Mouse (Mus musculus): ENCODE measurements at regions not wholly inside any gene's neighbourhood (a gene's known extent, or its start where the extent isn't known, plus 50 kb on each side); places are given as distances from the start of the nearest gene placed in this dataset.

- no peaks in the 10 kb centered on the region for H3K9me3 ChIP-seq (ENCODE audit: control insufficient read depth, low read depth, low read length)
- no peak for ATAC-seq (ENCODE audit: insufficient number of reproducible peaks, insufficient read depth, low FRiP score, low read depth)
- H3K9ac ChIP-seq (replicated peaks; ENCODE audit: low read depth, low read length): no peak overlapping the region
- H3K27me3 ChIP-seq (ENCODE audit: control insufficient read depth, insufficient read depth, low read length): no peaks in the 10 kb centered on the region
- H3K27ac ChIP-seq (ENCODE audit: low read length): no peak overlapping the region
- H3K4me1 ChIP-seq (ENCODE audit: control insufficient read depth, insufficient read depth, low read length): no peaks in the 10 kb centered on the region
- H3K36me3 ChIP-seq (ENCODE audit: control insufficient read depth, insufficient read depth, low read length): no peaks in the 10 kb centered on the region
- no peak overlapping the region for H3K4me3 ChIP-seq (ENCODE audit: low read depth, low read length)
- whole genome bisulfite sequencing: 70% methylated on average over 3 of the region's 3 CpGs
- no peak overlapping the region for H3K4me2 ChIP-seq (replicated peaks; ENCODE audit: low read depth, low read length)
These were observed 101.3 kb upstream of the Xcl1 start for GRCm38 (mm10) chr1:165036631-165037030.

GRCm38 (mm10) chr1:165035618-165036017 lies 100.3 kb upstream of the Xcl1 start:
- H3K4me1 ChIP-seq (ENCODE audit: control insufficient read depth, insufficient read depth, low read length): no peaks in the 10 kb centered on the region
- H3K4me2 ChIP-seq (replicated peaks; ENCODE audit: low read depth, low read length): no peak overlapping the region
- no peaks in the 10 kb centered on the region for H3K9me3 ChIP-seq (ENCODE audit: control insufficient read depth, low read depth, low read length)
- no peak overlapping the region for H3K4me3 ChIP-seq (ENCODE audit: low read depth, low read length)
- no peaks in the 10 kb centered on the region for H3K27me3 ChIP-seq (ENCODE audit: control insufficient read depth, insufficient read depth, low read length)
- 79% methylated on average over 1 of the region's 1 CpGs for WGBS
- no peak overlapping the region for H3K27ac ChIP-seq (ENCODE audit: low read length)
- ATAC-seq (ENCODE audit: insufficient number of reproducible peaks, insufficient read depth, low FRiP score, low read depth): no peak
- H3K36me3 ChIP-seq (ENCODE audit: control insufficient read depth, insufficient read depth, low read length): no peaks in the 10 kb centered on the region
- no peak overlapping the region for H3K9ac ChIP-seq (replicated peaks; ENCODE audit: low read depth, low read length)

GRCm38 (mm10) chr1:165020960-165021563 lies 85.7 kb upstream of the Xcl1 start:
- Histone ChIP-seq H3K9me3 (ENCODE audit: control insufficient read depth, low read depth, low read length) (no peaks in the 10 kb centered on the region), H3K4me3 (ENCODE audit: low read depth, low read length) (no peak overlapping the region), H3K27me3 (ENCODE audit: control insufficient read depth, insufficient read depth, low read length) (no peaks in the 10 kb centered on the region), H3K9ac (replicated peaks; ENCODE audit: low read depth, low read length) (no peak overlapping the region), H3K27ac (ENCODE audit: low read length) (no peak overlapping the region), H3K36me3 (ENCODE audit: control insufficient read depth, insufficient read depth, low read length) (no peaks in the 10 kb centered on the region), H3K4me1 (ENCODE audit: control insufficient read depth, insufficient read depth, low read length) (no peaks in the 10 kb centered on the region), H3K4me2 (replicated peaks; ENCODE audit: low read depth, low read length) (no peak overlapping the region)
- no peak for ATAC-seq (ENCODE audit: insufficient number of reproducible peaks, insufficient read depth, low FRiP score, low read depth)
- 67% methylated on average over 10 of the region's 10 CpGs for WGBS

GRCm38 (mm10) chr1:165018692-165019309 lies 83.5 kb upstream of the Xcl1 start:
- no peaks in the 10 kb centered on the region for H3K27me3 ChIP-seq (ENCODE audit: control insufficient read depth, insufficient read depth, low read length)
- H3K9ac ChIP-seq (replicated peaks; ENCODE audit: low read depth, low read length): 0 out of 2 replicates have a peak overlapping the region, but pooled peaks have one; percentile 7
- peak overlapping the region; percentile 11 for H3K4me3 ChIP-seq (ENCODE audit: low read depth, low read length)
- ATAC-seq (ENCODE audit: insufficient number of reproducible peaks, insufficient read depth, low FRiP score, low read depth): peak; percentile 93
- peak overlapping the region; percentile 41; the same call in 1 of the 2 replicates for H3K27ac ChIP-seq (ENCODE audit: low read length)
- no peaks in the 10 kb centered on the region for H3K4me1 ChIP-seq (ENCODE audit: control insufficient read depth, insufficient read depth, low read length)
- peak overlapping the region; percentile 45 for H3K4me2 ChIP-seq (replicated peaks; ENCODE audit: low read depth, low read length)
- H3K36me3 ChIP-seq (ENCODE audit: control insufficient read depth, insufficient read depth, low read length): no peaks in the 10 kb centered on the region
- 14% methylated on average over 16 of the region's 16 CpGs for WGBS
- H3K9me3 ChIP-seq (ENCODE audit: control insufficient read depth, low read depth, low read length): no peaks in the 10 kb centered on the region

- H3K27me3 ChIP-seq (ENCODE audit: control insufficient read depth, insufficient read depth, low read length): no peaks in the 10 kb centered on the region
- no peaks in the 10 kb centered on the region for H3K9me3 ChIP-seq (ENCODE audit: control insufficient read depth, low read depth, low read length)
- no peak overlapping the region for H3K4me3 ChIP-seq (ENCODE audit: low read depth, low read length)
- no peak overlapping the region for H3K27ac ChIP-seq (ENCODE audit: low read length)
- no peak overlapping the region for H3K9ac ChIP-seq (replicated peaks; ENCODE audit: low read depth, low read length)
- H3K4me2 ChIP-seq (replicated peaks; ENCODE audit: low read depth, low read length): no peak overlapping the region
- H3K4me1 ChIP-seq (ENCODE audit: control insufficient read depth, insufficient read depth, low read length): no peaks in the 10 kb centered on the region
- no peak for ATAC-seq (ENCODE audit: insufficient number of reproducible peaks, insufficient read depth, low FRiP score, low read depth)
- no peaks in the 10 kb centered on the region for H3K36me3 ChIP-seq (ENCODE audit: control insufficient read depth, insufficient read depth, low read length)
- 85% methylated on average over 4 of the region's 4 CpGs for WGBS
These were observed 82.9 kb upstream of the Xcl1 start for GRCm38 (mm10) chr1:165018236-165018635.

- no peak for ATAC-seq (ENCODE audit: insufficient number of reproducible peaks, insufficient read depth, low FRiP score, low read depth)
- no peak overlapping the region for H3K4me3 ChIP-seq (ENCODE audit: low read depth, low read length)
- H3K27me3 ChIP-seq (ENCODE audit: control insufficient read depth, insufficient read depth, low read length): no peaks in the 10 kb centered on the region
- H3K4me2 ChIP-seq (replicated peaks; ENCODE audit: low read depth, low read length): no peak overlapping the region
- peaks cover 2% of the 10 kb centered on the region; the same call in 1 of the 2 replicates for H3K4me1 ChIP-seq (ENCODE audit: control insufficient read depth, insufficient read depth, low read length)
- H3K9me3 ChIP-seq (ENCODE audit: control insufficient read depth, low read depth, low read length): no peaks in the 10 kb centered on the region
- WGBS: 74% methylated on average over 6 of the region's 6 CpGs
- no peak overlapping the region for H3K27ac ChIP-seq (ENCODE audit: low read length)
- H3K36me3 ChIP-seq (ENCODE audit: control insufficient read depth, insufficient read depth, low read length): no peaks in the 10 kb centered on the region
- no peak overlapping the region for H3K9ac ChIP-seq (replicated peaks; ENCODE audit: low read depth, low read length)
These were observed 82.5 kb upstream of the Xcl1 start for GRCm38 (mm10) chr1:165017793-165018192.

- Histone ChIP-seq H3K27me3 (ENCODE audit: control insufficient read depth, insufficient read depth, low read length) (no peaks in the 10 kb centered on the region), H3K9ac (replicated peaks; ENCODE audit: low read depth, low read length) (no peak overlapping the region), H3K27ac (ENCODE audit: low read length) (no peak overlapping the region), H3K4me1 (ENCODE audit: control insufficient read depth, insufficient read depth, low read length) (peaks cover 3% of the 10 kb centered on the region; the same call in 1 of the 2 replicates), H3K36me3 (ENCODE audit: control insufficient read depth, insufficient read depth, low read length) (no peaks in the 10 kb centered on the region), H3K9me3 (ENCODE audit: control insufficient read depth, low read depth, low read length) (no peaks in the 10 kb centered on the region), H3K4me3 (ENCODE audit: low read depth, low read length) (no peak overlapping the region), H3K4me2 (replicated peaks; ENCODE audit: low read depth, low read length) (no peak overlapping the region)
- WGBS: 78% methylated on average over 1 of the region's 1 CpGs
- no peak for ATAC-seq (ENCODE audit: insufficient number of reproducible peaks, insufficient read depth, low FRiP score, low read depth)
These were observed 79.0 kb upstream of the Xcl1 start for GRCm38 (mm10) chr1:165014328-165014727.

GRCm38 (mm10) chr1:165013428-165013827 lies 78.1 kb upstream of the Xcl1 start:
- Histone ChIP-seq H3K36me3 (ENCODE audit: control insufficient read depth, insufficient read depth, low read length) (no peaks in the 10 kb centered on the region), H3K4me1 (ENCODE audit: control insufficient read depth, insufficient read depth, low read length) (peaks cover 3% of the 10 kb centered on the region; the same call in 1 of the 2 replicates), H3K4me2 (replicated peaks; ENCODE audit: low read depth, low read length) (no peak overlapping the region), H3K9me3 (ENCODE audit: control insufficient read depth, low read depth, low read length) (no peaks in the 10 kb centered on the region), H3K9ac (replicated peaks; ENCODE audit: low read depth, low read length) (no peak overlapping the region), H3K27me3 (ENCODE audit: control insufficient read depth, insufficient read depth, low read length) (no peaks in the 10 kb centered on the region), H3K4me3 (ENCODE audit: low read depth, low read length) (no peak overlapping the region), H3K27ac (ENCODE audit: low read length) (no peak overlapping the region)
- no peak for ATAC-seq (ENCODE audit: insufficient number of reproducible peaks, insufficient read depth, low FRiP score, low read depth)
- WGBS: 62% methylated on average over 2 of the region's 2 CpGs

Measured in stomach, embryonic 14.5 days (tissue).